ENCODE assay signal across 9 mouse cellular contexts in genomic region chr2:118759828-118760227, GRCm38 (mm10). TPM values are rescaled to one million over a fixed set of nuclear protein-coding genes. Genes with fewer than 3 reads are reported as not detected.
DNase-seq lines count a peak whose midpoint lies in the region; ATAC-seq and TF ChIP-seq lines count a peak whose summit lies in the region.
"Had no signal": no experiment of that assay in that cellular context is flagged by ENCODE, and none has a peak within 500 bp of the region (broad histone marks: within the 10 kb centered on the region; RNA-seq: fewer than 3 reads in every experiment).

No protein-coding gene starts in this region.

- H3K9me3 ChIP-seq in intestine, embryonic 16.5 days (ENCODE audit: control insufficient read depth, low read length): no peaks in the 10 kb centered on the region
- H3K9me3 ChIP-seq: limb, embryonic 12.5 days had no signal

- no peak overlapping the region for H3K4me2 ChIP-seq in intestine, embryonic 16.5 days (ENCODE audit: low read depth, low read length)
- H3K4me2 ChIP-seq: limb, embryonic 12.5 days had no signal

- no peaks in the 10 kb centered on the region for H3K27me3 ChIP-seq in cerebellum, adult 2 months (ENCODE audit: control insufficient read depth, insufficient read depth, low read length)
- no peaks in the 10 kb centered on the region for H3K27me3 ChIP-seq in intestine, embryonic 16.5 days (replicated peaks; ENCODE audit: control insufficient read depth, insufficient read depth, low read length)

- peaks cover 30% of the 10 kb centered on the region for H3K4me1 ChIP-seq in cerebellum, adult 2 months (ENCODE audit: control insufficient read depth, insufficient read depth, low read length)
- peaks cover 46% of the 10 kb centered on the region for H3K4me1 ChIP-seq in intestine, embryonic 16.5 days (ENCODE audit: control insufficient read depth, insufficient read depth, low read length)

- peak; percentile 34; the same call in 1 of the 2 replicates for TF ChIP-seq CTCF in cerebellum, adult 2 months (IDR thresholded peaks at IDR 0.05; ENCODE audit: borderline replicate concordance, insufficient read depth, low read depth, low read length)

- H3K27ac ChIP-seq in cerebellum, adult 2 months (ENCODE audit: insufficient read depth, low read length): no peak overlapping the region
- H3K27ac ChIP-seq in intestine, embryonic 16.5 days (ENCODE audit: low read length): no peak overlapping the region
- H3K27ac ChIP-seq: limb, embryonic 12.5 days had no signal

- TF ChIP-seq POLR2A in cerebellum, adult 2 months (IDR thresholded peaks at IDR 0.05; ENCODE audit: borderline replicate concordance, insufficient read depth, low read length): no peak

- H3K4me3 ChIP-seq in cerebellum, adult 2 months (replicated peaks; ENCODE audit: insufficient read depth, low read depth, low read length): no peak overlapping the region
- no peak overlapping the region for H3K4me3 ChIP-seq in intestine, embryonic 16.5 days (ENCODE audit: low read length)
- H3K4me3 ChIP-seq: limb, embryonic 12.5 days had no signal

- no peak for ATAC-seq in cerebellum, adult (ENCODE audit: insufficient number of reproducible peaks, low FRiP score, low TSS enrichment)
- ATAC-seq in erythroid progenitor cell, adult 5-6 weeks (replicated peaks; ENCODE audit: low FRiP score, poor library complexity, severe bottlenecking): 0 out of 2 replicates have a peak, but pooled peaks have one; percentile 39
- ATAC-seq in intestine, embryonic 16.5 days: peak; percentile 57

- no peaks in the 10 kb centered on the region for H3K36me3 ChIP-seq in intestine, embryonic 16.5 days (ENCODE audit: control insufficient read depth, insufficient read depth, low read length)
- H3K36me3 ChIP-seq: limb, embryonic 12.5 days had no signal

- WGBS in cerebellum, adult 2 months: 50% methylated on average over 8 of the region's 8 CpGs
- WGBS in intestine, embryonic 16.5 days: 14% methylated on average over 8 of the region's 8 CpGs

- H3K9ac ChIP-seq in intestine, embryonic 16.5 days (ENCODE audit: low read depth, low read length): no peak overlapping the region; the same call in 1 of the 2 replicates
- H3K9ac ChIP-seq: limb, embryonic 12.5 days had no signal

- peak in 1 of 2 experiments; percentile 40 for DNase-seq in cerebellum, adult 2 months
- DNase-seq in MN1 (ENCODE audit: low spot score): peak; percentile 65
- peak; percentile 75 for DNase-seq in lung, postnatal 14 days
- peak; percentile 58 for DNase-seq in right cerebral cortex, postnatal 14 days
- DNase-seq in left cerebral cortex, adult 11 months (ENCODE audit: low spot score): no peak

RNA-seq across cellular contexts. Expression of gene Ccdc9b, which starts 2.6 kb away (rescaled TPM):
- 8.3 and 8.5 TPM in 2 replicates for polyA plus RNA-seq in cerebellum, adult 2 months (2012; rRNA removed)
- total RNA-seq in erythroid progenitor cell, adult 5-6 weeks (2015; ENCODE audit: low replicate concordance): 2.1 TPM in 1 of 2 replicates, not detected in the other
- 0.30 and 0.51 TPM in 2 replicates for total RNA-seq in erythroid progenitor cell, adult 5-6 weeks (2017; ENCODE audit: low replicate concordance)
- polyA plus RNA-seq in intestine, embryonic 16.5 days (2015; fragmentation: Nextera tagmentation; extraction: Ambion mirVana): 0.93 and 1.2 TPM in 2 replicates

RNA-seq across cellular contexts. Expression of gene Phgr1, which starts 12.7 kb away (rescaled TPM):
- polyA plus RNA-seq in cerebellum, adult 2 months (2012; rRNA removed): not detected in 2 replicates
- total RNA-seq in erythroid progenitor cell, adult 5-6 weeks (2015; ENCODE audit: low replicate concordance): not detected in 2 replicates
- total RNA-seq in erythroid progenitor cell, adult 5-6 weeks (2017; ENCODE audit: low replicate concordance): not detected in 2 replicates
- polyA plus RNA-seq in intestine, embryonic 16.5 days (2015; fragmentation: Nextera tagmentation; extraction: Ambion mirVana): 66.6 and 66.9 TPM in 2 replicates
- polyA plus RNA-seq: limb, embryonic 12.5 days had no signal

RNA-seq across cellular contexts. Expression of gene Inafm2, which starts 14.3 kb away (rescaled TPM):
- 21.8 and 22.0 TPM in 2 replicates for polyA plus RNA-seq in cerebellum, adult 2 months (2012; rRNA removed)
- 5.0 and 8.4 TPM in 2 replicates for total RNA-seq in erythroid progenitor cell, adult 5-6 weeks (2015; ENCODE audit: low replicate concordance)
- 1.3 and 3.6 TPM in 2 replicates for total RNA-seq in erythroid progenitor cell, adult 5-6 weeks (2017; ENCODE audit: low replicate concordance)
- 21.9 and 24.1 TPM in 2 replicates for polyA plus RNA-seq in intestine, embryonic 16.5 days (2015; fragmentation: Nextera tagmentation; extraction: Ambion mirVana)

RNA-seq across cellular contexts. Expression of gene Disp2, which starts 19.7 kb away (rescaled TPM):
- polyA plus RNA-seq in cerebellum, adult 2 months (2012; rRNA removed): 212 and 227 TPM in 2 replicates
- not detected in 2 replicates for total RNA-seq in erythroid progenitor cell, adult 5-6 weeks (2015; ENCODE audit: low replicate concordance)
- total RNA-seq in erythroid progenitor cell, adult 5-6 weeks (2017; ENCODE audit: low replicate concordance): 0.26 TPM in 1 of 2 replicates, not detected in the other
- 2.2 and 2.3 TPM in 2 replicates for polyA plus RNA-seq in intestine, embryonic 16.5 days (2015; fragmentation: Nextera tagmentation; extraction: Ambion mirVana)

RNA-seq across cellular contexts. Expression of gene Plcb2, which starts 31.6 kb away (rescaled TPM):
- polyA plus RNA-seq in cerebellum, adult 2 months (2012; rRNA removed): 0.86 and 0.97 TPM in 2 replicates
- 14.3 and 18.4 TPM in 2 replicates for total RNA-seq in erythroid progenitor cell, adult 5-6 weeks (2015; ENCODE audit: low replicate concordance)
- 9.8 and 12.3 TPM in 2 replicates for total RNA-seq in erythroid progenitor cell, adult 5-6 weeks (2017; ENCODE audit: low replicate concordance)
- polyA plus RNA-seq in intestine, embryonic 16.5 days (2015; fragmentation: Nextera tagmentation; extraction: Ambion mirVana): 0.99 and 1.3 TPM in 2 replicates

Comparison
In these comparisons a context has a peak if more than half of its experiments do, and no peak if none do; other contexts are left out.
1. RNA of gene Phgr1, which starts 12.7 kb away (polyA plus RNA-seq): 66.6 to 66.9 TPM in intestine, embryonic 16.5 days; not detected in cerebellum, adult 2 months; every median in the first group is over 10 times any median in the second.